Comparison of ENCODE assay signal across 11 mouse cellular contexts in genomic region chr11:53411738-53412137, GRCm38 (mm10). TPM values are rescaled to one million over a fixed set of nuclear protein-coding genes. Genes with fewer than 3 reads are reported as not detected.
DNase-seq lines count a peak whose midpoint lies in the region; ATAC-seq and TF ChIP-seq lines count a peak whose summit lies in the region.
"Had no signal": no experiment of that assay in that cellular context is flagged by ENCODE, and none has a peak within 500 bp of the region (broad histone marks: within the 10 kb centered on the region; RNA-seq: fewer than 3 reads in every experiment).

No protein-coding gene starts in this region.

- H3K27ac ChIP-seq in liver, adult 2 months (replicated peaks; ENCODE audit: insufficient read depth, low read depth, low read length): no peak overlapping the region
- no peak overlapping the region for H3K27ac ChIP-seq in cortical plate, adult 2 months (ENCODE audit: insufficient read depth, low read length)

- peaks cover 72% of the 10 kb centered on the region for H3K36me3 ChIP-seq in liver, adult 2 months (ENCODE audit: control insufficient read depth, insufficient read depth, low read length)

- H3K4me3 ChIP-seq in liver, adult 2 months (ENCODE audit: insufficient read depth, low read depth, low read length): no peak overlapping the region
- no peak overlapping the region for H3K4me3 ChIP-seq in cortical plate, adult 2 months (ENCODE audit: insufficient read depth, low read length)
- H3K4me3 ChIP-seq: megakaryocyte, embryonic 14.5 days had no signal

- TF ChIP-seq POLR2A in liver, adult 2 months (IDR thresholded peaks at IDR 0.05; ENCODE audit: extremely low read depth, insufficient read depth, low read length): no peak
- TF ChIP-seq POLR2A in cortical plate, adult 2 months (IDR thresholded peaks at IDR 0.05; ENCODE audit: extremely low read depth, insufficient read depth, low read length): no peak

- H3K4me1 ChIP-seq in liver, adult 2 months (ENCODE audit: control insufficient read depth, insufficient read depth, low read length): peaks cover 8% of the 10 kb centered on the region; the same call in 1 of the 2 replicates
- H3K4me1 ChIP-seq in cortical plate, adult 2 months (ENCODE audit: control insufficient read depth, insufficient read depth, low read length): no peaks in the 10 kb centered on the region

- no peaks in the 10 kb centered on the region for H3K27me3 ChIP-seq in liver, adult 2 months (ENCODE audit: control insufficient read depth, insufficient read depth, low read length)
- H3K27me3 ChIP-seq: megakaryocyte, embryonic 14.5 days had no signal

- DNase-seq in embryo, embryonic 10 days (ENCODE audit: low spot score): peak; percentile 62
- DNase-seq in embryo, embryonic 9.5 days (ENCODE audit: extremely low spot score): no peak
- DNase-seq in liver, adult 2 months (ENCODE audit: extremely low read depth, low read depth, low spot score): peak; percentile 59
- no peak for DNase-seq in liver
- no peak for DNase-seq in adrenal gland, adult 18-20 months (ENCODE audit: low spot score in 2 of 2)
- DNase-seq: gastrocnemius, postnatal 36 days; thymus, postnatal 25 days had no signal

- TF ChIP-seq CTCF in liver, adult 2 months (IDR thresholded peaks at IDR 0.05; ENCODE audit: low read depth, low read length): peak; percentile 46; the same call in 1 of the 2 replicates
- peak; percentile 54; the same call in 1 of the 2 replicates for TF ChIP-seq CTCF in cortical plate, adult 2 months (IDR thresholded peaks at IDR 0.05; ENCODE audit: extremely low read depth, insufficient read depth, low read length)

- H3K79me2 ChIP-seq in liver, adult 2 months (ENCODE audit: control insufficient read depth, insufficient read depth, low read length): no peaks in the 10 kb centered on the region

- 0 out of 2 replicates have a peak, but pooled peaks have one; percentile 47 for ATAC-seq in monocyte, adult 5-6 weeks (replicated peaks; ENCODE audit: insufficient number of reproducible peaks, low FRiP score, low TSS enrichment, poor library complexity, severe bottlenecking)
- no peak for ATAC-seq in erythroblast, adult 5-6 weeks (replicated peaks; ENCODE audit: low FRiP score, poor library complexity, severe bottlenecking)

- H3K9ac ChIP-seq in liver, adult 2 months (ENCODE audit: low read depth, low read length): no peak overlapping the region

RNA-seq across cellular contexts. Expression of gene Leap2, which starts 11.2 kb away (rescaled TPM):
- 133 and 140 TPM in 2 replicates for total RNA-seq in liver, adult 2 months (2014; rRNA removed)
- 114 and 168 TPM in 2 replicates for polyA plus RNA-seq in liver, adult 2 months (2012; rRNA removed)
- not detected in 2 replicates for polyA plus RNA-seq in cortical plate, adult 2 months (2012; rRNA removed)
- not detected in 3 replicates for total RNA-seq in monocyte, adult 5-6 weeks (2017)
- not detected for total RNA-seq in adrenal gland, adult 18-20 months (2021)
- total RNA-seq in erythroblast, adult 5-6 weeks (2015; ENCODE audit: low replicate concordance): not detected in 2 replicates
- total RNA-seq in erythroblast, adult 5-6 weeks (2017; ENCODE audit: low replicate concordance): not detected in 2 replicates
- total RNA-seq: gastrocnemius, postnatal 36 days had no signal

RNA-seq across cellular contexts. Expression of gene Uqcrq, which starts 18.9 kb away (rescaled TPM):
- 256 TPM in 2 replicates for total RNA-seq in liver, adult 2 months (2014; rRNA removed)
- polyA plus RNA-seq in liver, adult 2 months (2012; rRNA removed): 1,230 and 1,408 TPM in 2 replicates
- 413 and 414 TPM in 2 replicates for polyA plus RNA-seq in cortical plate, adult 2 months (2012; rRNA removed)
- total RNA-seq in monocyte, adult 5-6 weeks (2017): 11.2 to 22.8 TPM (median 17.8 TPM) in 3 replicates
- 1,000 to 10,000 TPM; 1,110 to 1,480 TPM for total RNA-seq in adrenal gland, adult 18-20 months (2021)
- 24.5 and 74.4 TPM in 2 replicates for total RNA-seq in erythroblast, adult 5-6 weeks (2015; ENCODE audit: low replicate concordance)
- 7.6 and 16.6 TPM in 2 replicates for total RNA-seq in erythroblast, adult 5-6 weeks (2017; ENCODE audit: low replicate concordance)

RNA-seq across cellular contexts. Expression of gene Gdf9, which starts 19.1 kb away (rescaled TPM):
- total RNA-seq in liver, adult 2 months (2014; rRNA removed): 0.09 and 0.34 TPM in 2 replicates
- polyA plus RNA-seq in liver, adult 2 months (2012; rRNA removed): 0.21 and 0.47 TPM in 2 replicates
- 2.2 and 2.3 TPM in 2 replicates for polyA plus RNA-seq in cortical plate, adult 2 months (2012; rRNA removed)
- not detected in 3 replicates for total RNA-seq in monocyte, adult 5-6 weeks (2017)
- total RNA-seq in adrenal gland, adult 18-20 months (2021): 1 to 10 TPM; 4.3 to 6.0 TPM
- total RNA-seq in erythroblast, adult 5-6 weeks (2015; ENCODE audit: low replicate concordance): not detected in 2 replicates
- total RNA-seq in erythroblast, adult 5-6 weeks (2017; ENCODE audit: low replicate concordance): not detected in 2 replicates

RNA-seq across cellular contexts. Expression of gene Gm10447, which starts 45.2 kb away (rescaled TPM):
- total RNA-seq in liver, adult 2 months (2014; rRNA removed): 0.46 and 0.60 TPM in 2 replicates
- polyA plus RNA-seq in liver, adult 2 months (2012; rRNA removed): 1.3 and 2.5 TPM in 2 replicates
- polyA plus RNA-seq in cortical plate, adult 2 months (2012; rRNA removed): 0.04 and 0.10 TPM in 2 replicates
- not detected in 3 replicates for total RNA-seq in monocyte, adult 5-6 weeks (2017)
- under 1 TPM in 1 of 2 experiments, not detected in 1; 0.27 TPM for total RNA-seq in adrenal gland, adult 18-20 months (2021)
- not detected in 2 replicates for total RNA-seq in erythroblast, adult 5-6 weeks (2015; ENCODE audit: low replicate concordance)
- not detected in 2 replicates for total RNA-seq in erythroblast, adult 5-6 weeks (2017; ENCODE audit: low replicate concordance)
- total RNA-seq: gastrocnemius, postnatal 36 days had no signal

RNA-seq across cellular contexts. Expression of gene Shroom1, which starts 45.3 kb away (rescaled TPM):
- total RNA-seq in liver, adult 2 months (2014; rRNA removed): 12.8 and 15.4 TPM in 2 replicates
- polyA plus RNA-seq in liver, adult 2 months (2012; rRNA removed): 36.6 and 43.4 TPM in 2 replicates
- polyA plus RNA-seq in cortical plate, adult 2 months (2012; rRNA removed): 6.5 and 6.8 TPM in 2 replicates
- total RNA-seq in monocyte, adult 5-6 weeks (2017): not detected in 3 replicates
- total RNA-seq in adrenal gland, adult 18-20 months (2021): 10 to 100 TPM in 1 of 2 experiments, 1 to 10 TPM in 1; 3.7 to 10.9 TPM
- not detected in 2 replicates for total RNA-seq in erythroblast, adult 5-6 weeks (2015; ENCODE audit: low replicate concordance)
- not detected in 2 replicates for total RNA-seq in erythroblast, adult 5-6 weeks (2017; ENCODE audit: low replicate concordance)

Comparison
In these comparisons a context has a peak if more than half of its experiments do, and no peak if none do; other contexts are left out.
1. DNase-seq: peak in embryo, embryonic 10 days (single experiment) and liver, adult 2 months (single experiment); none in embryo, embryonic 9.5 days (single experiment), liver (single experiment) and adrenal gland, adult 18-20 months (0 of 2).
2. RNA of gene Leap2, which starts 11.2 kb away (total RNA-seq): 133 to 140 TPM in liver, adult 2 months; not detected in monocyte, adult 5-6 weeks, not detected in adrenal gland, adult 18-20 months and not detected in erythroblast, adult 5-6 weeks; every median in the first group is over 100 times any median in the second.